Mouse (Mus musculus) forebrain, embryonic 14.5 days (tissue): Measurements from ENCODE around the gene Map7d2. TPM values are rescaled to one million over a fixed set of nuclear protein-coding genes. Genes with fewer than 3 reads are reported as not detected.

Experiments used
- ATAC-seq: fragments of 200-750 bp; cut with Nextera tagmentation; 2 replicates; pipeline ENCODE4 v1.8.0; 2017; ENCODE audit warnings: mild to moderate bottlenecking, moderate library complexity
- DNase-seq: peaks from one replicate; pipeline ENCODE4 v3.0.0-alpha.2; 2015; ENCODE audit warnings: low spot score
- H3K27ac ChIP-seq: fragments of 300-500 bp; sonication (generic); 2 replicates; pipeline ENCODE4 v1.5.1; 2014; ENCODE audit warnings: low read depth, mild to moderate bottlenecking, control low read depth, low read length, moderate library complexity
- H3K27me3 ChIP-seq: fragments of 300-500 bp; sonication (generic); replicated peaks from 2 replicates; pipeline ENCODE4 v1.6.1; 2014; ENCODE audit warnings: low read length, control low read depth, mixed read lengths; ENCODE audit not compliant: control insufficient read depth, insufficient read depth
- H3K36me3 ChIP-seq: fragments of 300-500 bp; sonication (generic); 2 replicates; pipeline ENCODE4 v1.6.1; 2014; ENCODE audit warnings: low read length, control low read depth; ENCODE audit not compliant: control insufficient read depth, insufficient read depth
- H3K4me1 ChIP-seq: fragments of 300-500 bp; sonication (generic); 2 replicates; pipeline ENCODE4 v1.6.1; 2014; ENCODE audit warnings: antibody characterized with exemption, low read length, control low read depth; ENCODE audit not compliant: control insufficient read depth, insufficient read depth
- H3K4me2 ChIP-seq: fragments of 300-500 bp; sonication (generic); 2 replicates; pipeline ENCODE4 v1.6.1; 2014; ENCODE audit warnings: mild to moderate bottlenecking, control low read depth, low read length
- H3K4me3 ChIP-seq: fragments of 300-500 bp; sonication (generic); 2 replicates; pipeline ENCODE4 v1.5.1; 2014; ENCODE audit warnings: low read depth, low read length, control low read depth
- H3K9ac ChIP-seq: fragments of 300-500 bp; sonication (generic); 2 replicates; pipeline ENCODE4 v1.6.1; 2014; ENCODE audit warnings: mild to moderate bottlenecking, low read length, control low read depth, moderate library complexity
- H3K9me3 ChIP-seq: fragments of 300-500 bp; sonication (generic); replicated peaks from 2 replicates; pipeline ENCODE4 v1.6.1; 2016; ENCODE audit warnings: low read length, control low read depth, mixed read lengths; ENCODE audit not compliant: control insufficient read depth
- WGBS: fragments of 180-500 bp; shearing (Covaris S2); extraction: QIAGEN DNeasy Blood & Tissue Kit; methylation state at CpG from one replicate; pipeline ENCODE4 v1.1.7; 2014; 5-methylcytosine and 5-hydroxymethylcytosine counted together
- polyA plus RNA-seq: library from polyadenylated mRNA; unstranded; fragments of >200 nt; fragmentation: Nextera tagmentation; extraction: Ambion mirVana; gene quantifications from 2 replicates; pipeline ENCODE4 v1.2.1, GENCODE M21; 2014

Gene Map7d2
- polyA plus RNA-seq, 1 experiment from 2014 or later: 12.3 TPM

- Histone ChIP-seq H3K4me3 (no peak overlapping the region), H3K9me3 (no peaks in the 10 kb centered on the region), H3K27me3 (no peaks in the 10 kb centered on the region), H3K4me2 (no peak overlapping the region), H3K36me3 (no peaks in the 10 kb centered on the region), H3K9ac (no peak overlapping the region), H3K4me1 (no peaks in the 10 kb centered on the region), H3K27ac (no peak overlapping the region)
- 68% methylated on average over 2 of the region's 2 CpGs for whole genome bisulfite sequencing
- ATAC-seq (no peak), DNase-seq (no peak)
These were observed 88.8 kb downstream of the Map7d2 start for GRCm38 (mm10) chrX:159503181-159503580.

GRCm38 (mm10) chrX:159508331-159509036, 94.1 kb downstream of the Map7d2 start:
- no peaks in the 10 kb centered on the region for H3K9me3 ChIP-seq
- H3K36me3 ChIP-seq: no peaks in the 10 kb centered on the region
- H3K4me3 ChIP-seq: no peak overlapping the region
- H3K4me1 ChIP-seq: no peaks in the 10 kb centered on the region
- no peak for ATAC-seq
- H3K4me2 ChIP-seq: no peak overlapping the region
- no peak for DNase-seq
- H3K27me3 ChIP-seq: no peaks in the 10 kb centered on the region
- 68% methylated on average over 19 of the region's 19 CpGs for whole genome bisulfite sequencing
- no peak overlapping the region for H3K27ac ChIP-seq
- H3K9ac ChIP-seq: no peak overlapping the region

- Histone ChIP-seq H3K27ac (no peak overlapping the region), H3K9me3 (no peaks in the 10 kb centered on the region), H3K9ac (no peak overlapping the region), H3K27me3 (no peaks in the 10 kb centered on the region), H3K4me1 (no peaks in the 10 kb centered on the region), H3K4me2 (no peak overlapping the region), H3K4me3 (no peak overlapping the region), H3K36me3 (no peaks in the 10 kb centered on the region)
- DNase-seq (no peak), ATAC-seq (no peak)
- WGBS: 78% methylated on average over 4 of the region's 4 CpGs
These were observed 94.7 kb downstream of the Map7d2 start for GRCm38 (mm10) chrX:159509042-159509441.

GRCm38 (mm10) chrX:159509847-159510715, 95.7 kb downstream of the Map7d2 start:
- no peaks in the 10 kb centered on the region for H3K9me3 ChIP-seq
- no peaks in the 10 kb centered on the region for H3K36me3 ChIP-seq
- ATAC-seq (no peak), DNase-seq (no peak)
- H3K9ac ChIP-seq: no peak overlapping the region
- no peak overlapping the region for H3K27ac ChIP-seq
- no peaks in the 10 kb centered on the region for H3K4me1 ChIP-seq
- no peaks in the 10 kb centered on the region for H3K27me3 ChIP-seq
- H3K4me2 ChIP-seq: no peak overlapping the region
- WGBS: 81% methylated on average over 19 of the region's 19 CpGs
- H3K4me3 ChIP-seq: no peak overlapping the region

GRCm38 (mm10) chrX:159510716-159511051, 96.3 kb downstream of the Map7d2 start:
- 73% methylated on average over 9 of the region's 9 CpGs for WGBS
- Histone ChIP-seq H3K4me2 (no peak overlapping the region), H3K36me3 (no peaks in the 10 kb centered on the region), H3K27ac (no peak overlapping the region), H3K4me3 (no peak overlapping the region), H3K9me3 (no peaks in the 10 kb centered on the region), H3K27me3 (no peaks in the 10 kb centered on the region), H3K4me1 (no peaks in the 10 kb centered on the region), H3K9ac (no peak overlapping the region)
- no peak for DNase-seq
- ATAC-seq: no peak

- Histone ChIP-seq H3K27ac (no peak overlapping the region), H3K9me3 (no peaks in the 10 kb centered on the region), H3K4me1 (no peaks in the 10 kb centered on the region), H3K9ac (no peak overlapping the region), H3K27me3 (no peaks in the 10 kb centered on the region), H3K4me3 (no peak overlapping the region), H3K4me2 (no peak overlapping the region), H3K36me3 (no peaks in the 10 kb centered on the region)
- DNase-seq: no peak
- WGBS: 89% methylated on average over 6 of the region's 6 CpGs
- no peak for ATAC-seq
These were observed 101.2 kb downstream of the Map7d2 start for GRCm38 (mm10) chrX:159515599-159515998.

- no peak overlapping the region for H3K27ac ChIP-seq
- H3K36me3 ChIP-seq: no peaks in the 10 kb centered on the region
- no peak overlapping the region for H3K4me2 ChIP-seq
- no peak overlapping the region for H3K4me3 ChIP-seq
- DNase-seq (no peak), ATAC-seq (no peak)
- no peaks in the 10 kb centered on the region for H3K4me1 ChIP-seq
- no peaks in the 10 kb centered on the region for H3K27me3 ChIP-seq
- H3K9me3 ChIP-seq: no peaks in the 10 kb centered on the region
- no peak overlapping the region for H3K9ac ChIP-seq
- WGBS: 78% methylated on average over 3 of the region's 3 CpGs
These were observed 107.4 kb downstream of the Map7d2 start for GRCm38 (mm10) chrX:159521780-159522179.

- Histone ChIP-seq H3K4me3 (no peak overlapping the region), H3K4me2 (no peak overlapping the region), H3K27ac (no peak overlapping the region), H3K4me1 (no peaks in the 10 kb centered on the region), H3K36me3 (no peaks in the 10 kb centered on the region), H3K27me3 (no peaks in the 10 kb centered on the region), H3K9ac (no peak overlapping the region), H3K9me3 (no peaks in the 10 kb centered on the region)
- WGBS: 80% methylated on average over 4 of the region's 4 CpGs
- no peak for ATAC-seq
- no peak for DNase-seq
These were observed 108.3 kb downstream of the Map7d2 start for GRCm38 (mm10) chrX:159522651-159523050.

GRCm38 (mm10) chrX:159526388-159526787, 112.0 kb downstream of the Map7d2 start, which contains the start of gene Bclaf3:
Bclaf3 (plus strand) TSS chrX:159526688.
- no peaks in the 10 kb centered on the region for H3K36me3 ChIP-seq
- no peak for ATAC-seq
- no peak within 1 kb of the TSS for H3K9ac ChIP-seq
- no peak within 1 kb of the TSS for H3K4me3 ChIP-seq
- H3K27me3 ChIP-seq: no peaks in the 10 kb centered on the region
- no peaks in the 10 kb centered on the region for H3K9me3 ChIP-seq
- H3K4me2 ChIP-seq: no peak within 1 kb of the TSS
- no peaks in the 10 kb centered on the region for H3K4me1 ChIP-seq
- no peak for DNase-seq
- no peak within 1 kb of the TSS for H3K27ac ChIP-seq
- WGBS: 88% methylated on average over 6 of the region's 6 CpGs
